Mouse (Mus musculus): Measurements from ENCODE around the gene Plin1. TPM values are rescaled to one million over a fixed set of nuclear protein-coding genes. Genes with fewer than 3 reads are reported as not detected.

The Plin1 gene
- total RNA-seq, 2 experiments from 2014 or later = 3.5 to 6.5 TPM

Other genes starting within 250 kb of the Plin1 start
- not detected for gene Rhcg, start 115.2 kb downstream of the Plin1 start, total RNA-seq (2021)
- gene Ticrr, start 72.7 kb downstream of the Plin1 start, total RNA-seq (2021) = under 1 TPM; 0.12 to 0.20 TPM
- under 1 TPM; 0.52 to 0.71 TPM for gene Kif7, start 17.2 kb downstream of the Plin1 start, total RNA-seq (2021)
- gene Pex11a, start 10.2 kb upstream of the Plin1 start, total RNA-seq (2021) = 10 to 100 TPM in 1 of 2 experiments, 1 to 10 TPM in 1; 9.8 to 11.5 TPM
- gene Wdr93, start 10.3 kb upstream of the Plin1 start, total RNA-seq (2021) = not detected
- not detected for gene Mesp1, start 60.9 kb upstream of the Plin1 start, total RNA-seq (2021)
- gene Mesp2, start 77.8 kb upstream of the Plin1 start, total RNA-seq (2021) = not detected
- gene Anpep, start 128.2 kb upstream of the Plin1 start, total RNA-seq (2021) = 1 to 10 TPM; 3.6 to 4.8 TPM
- gene Ap3s2, start 187.7 kb upstream of the Plin1 start, total RNA-seq (2021) = 10 to 100 TPM; 16.0 to 17.9 TPM
- gene Arpin, start 202.5 kb upstream of the Plin1 start, total RNA-seq (2021) = 1 to 10 TPM; 2.8 to 3.5 TPM